Mouse (Mus musculus) spleen, adult 2 months (tissue): Measurements from ENCODE around the gene Zfp14. TPM values are rescaled to one million over a fixed set of nuclear protein-coding genes. Genes with fewer than 3 reads are reported as not detected.

ENCODE experiments used
- DNase-seq, 2 experiments: peaks; one replicate each; pipeline versions ENCODE4 v3.0.0 to v3.0.0-alpha.2; 2012 to 2021; ENCODE audit warnings: low spot score in 2 of 2, low read depth in 1 of 2
- H3K27ac ChIP-seq: fragments of 200-500 bp; 2 replicates; pipeline ENCODE4 v1.5.1; 2012; ENCODE audit warnings: low read length, inconsistent platforms; ENCODE audit not compliant: insufficient read depth
- H3K27me3 ChIP-seq: fragments of 200-500 bp; 2 replicates; pipeline ENCODE4 v1.6.1; 2012; ENCODE audit warnings: mild to moderate bottlenecking, moderate library complexity, low read length, inconsistent platforms; ENCODE audit not compliant: control insufficient read depth, insufficient read depth
- H3K36me3 ChIP-seq: fragments of 200-500 bp; 2 replicates; pipeline ENCODE4 v1.6.1; 2012; ENCODE audit warnings: mild to moderate bottlenecking, low read length, inconsistent platforms; ENCODE audit not compliant: control insufficient read depth, insufficient read depth
- H3K4me1 ChIP-seq: fragments of 200-500 bp; 2 replicates; pipeline ENCODE4 v1.6.1; 2011; ENCODE audit warnings: inconsistent platforms; ENCODE audit not compliant: control insufficient read depth, insufficient read depth, insufficient read length
- H3K4me3 ChIP-seq: fragments of 200-500 bp; 2 replicates; pipeline ENCODE4 v1.5.1; 2011; ENCODE audit warnings: mild to moderate bottlenecking, inconsistent platforms; ENCODE audit not compliant: insufficient read depth, insufficient read length; ENCODE audit errors: extremely low read depth
- CTCF ChIP-seq: fragments of 200-500 bp; IDR thresholded peaks from 2 replicates; pipeline ENCODE4 v1.5.1; 2011; ENCODE audit warnings: mild to moderate bottlenecking, inconsistent platforms; ENCODE audit not compliant: insufficient read depth, insufficient read length, insufficient replicate concordance; ENCODE audit errors: extremely low read depth
- POLR2A ChIP-seq: fragments of 200-500 bp; IDR thresholded peaks from 2 replicates; pipeline ENCODE4 v1.6.1; 2011; ENCODE audit warnings: low read depth, low read length, inconsistent platforms
- WGBS: fragments of 180-500 bp; shearing (Covaris S2); methylation state at CpG from one replicate; pipeline ENCODE4 v1.1.7; 2018; 5-methylcytosine and 5-hydroxymethylcytosine counted together
- polyA plus RNA-seq: library from polyadenylated mRNA; depleted of rRNA; stranded (reverse); fragments of >200 nt; gene quantifications from 2 replicates; pipeline ENCODE4 v1.2.3, GENCODE M21; 2012

Zfp14 gene
- polyA plus RNA-seq, 1 experiment = 1.1 TPM

GRCm38 (mm10) chr7:30062478-30062877 lies 11.3 kb upstream of the Zfp14 start:
- no peak for DNase-seq
- Histone ChIP-seq H3K4me1 (no peaks in the 10 kb centered on the region), H3K27me3 (no peaks in the 10 kb centered on the region), H3K36me3 (peaks cover 19% of the 10 kb centered on the region), H3K4me3 (no peak overlapping the region), H3K27ac (no peak overlapping the region)
- WGBS = 90% methylated on average over 5 of the region's 5 CpGs
- TF ChIP-seq CTCF = no peak
- TF ChIP-seq POLR2A = no peak

- WGBS = 93% methylated on average over 6 of the region's 6 CpGs
- H3K27ac ChIP-seq = no peak overlapping the region
- H3K36me3 ChIP-seq = peaks cover 21% of the 10 kb centered on the region
- H3K4me1 ChIP-seq = no peaks in the 10 kb centered on the region
- TF ChIP-seq CTCF (no peak), POLR2A (no peak)
- H3K4me3 ChIP-seq = no peak overlapping the region
- DNase-seq = no peak
- H3K27me3 ChIP-seq = no peaks in the 10 kb centered on the region
These were observed 9.2 kb upstream of the Zfp14 start for GRCm38 (mm10) chr7:30060341-30060740.

GRCm38 (mm10) chr7:30053591-30053990 lies 2.4 kb upstream of the Zfp14 start:
- 34% methylated on average over 3 of the region's 3 CpGs for WGBS
- H3K4me1 ChIP-seq = no peaks in the 10 kb centered on the region
- H3K36me3 ChIP-seq = peaks cover 5% of the 10 kb centered on the region
- H3K27ac ChIP-seq = no peak overlapping the region
- TF ChIP-seq CTCF = no peak
- TF ChIP-seq POLR2A = no peak
- DNase-seq = no peak
- H3K4me3 ChIP-seq = no peak overlapping the region
- H3K27me3 ChIP-seq = no peaks in the 10 kb centered on the region

DNA sequence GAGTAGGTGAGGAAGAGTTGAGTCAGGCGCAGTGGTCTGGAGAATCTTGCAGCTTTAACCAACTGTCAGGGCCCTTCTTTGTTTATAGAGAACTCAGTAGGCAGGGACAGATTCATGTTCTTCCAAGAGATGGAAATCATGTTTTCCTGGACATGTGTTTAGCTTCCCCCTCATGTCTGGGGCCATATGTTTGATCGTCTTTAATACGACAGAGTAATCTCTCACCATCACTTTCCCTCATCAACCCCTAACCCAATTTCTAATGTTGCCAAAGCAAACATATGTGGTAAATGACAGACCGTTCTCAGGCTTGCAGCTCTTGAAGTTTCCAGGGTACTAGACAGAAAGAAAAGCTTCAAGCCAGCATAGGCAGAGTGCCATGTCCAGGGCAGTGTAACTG lies 3.1 kb downstream of the Zfp14 start:
- no peaks in the 10 kb centered on the region for H3K27me3 ChIP-seq
- no peak overlapping the region for H3K4me3 ChIP-seq
- no peak for DNase-seq
- no peak overlapping the region for H3K27ac ChIP-seq
- H3K4me1 ChIP-seq = peaks cover 5% of the 10 kb centered on the region; the same call in 1 of the 2 replicates
- 93% methylated on average over 4 of the region's 4 CpGs for WGBS
- no peaks in the 10 kb centered on the region for H3K36me3 ChIP-seq
- no peak for TF ChIP-seq POLR2A
- TF ChIP-seq CTCF = no peak

- TF ChIP-seq POLR2A = no peak
- TF ChIP-seq CTCF = no peak
- Histone ChIP-seq H3K36me3 (no peaks in the 10 kb centered on the region), H3K4me1 (peaks cover 5% of the 10 kb centered on the region; the same call in 1 of the 2 replicates), H3K4me3 (no peak overlapping the region), H3K27ac (no peak overlapping the region), H3K27me3 (no peaks in the 10 kb centered on the region)
- 44% methylated on average over 9 of the region's 9 CpGs for WGBS
- DNase-seq = no peak
These were observed 6.8 kb downstream of the Zfp14 start for GRCm38 (mm10) chr7:30044354-30044753.

GRCm38 (mm10) chr7:30034331-30034730 lies 16.8 kb downstream of the Zfp14 start:
- H3K27me3 ChIP-seq = no peaks in the 10 kb centered on the region
- H3K4me3 ChIP-seq = no peak overlapping the region
- H3K36me3 ChIP-seq = peaks cover 6% of the 10 kb centered on the region
- TF ChIP-seq POLR2A = no peak
- TF ChIP-seq CTCF = no peak
- no peak overlapping the region for H3K27ac ChIP-seq
- DNase-seq = no peak
- WGBS = 94% methylated on average over 12 of the region's 12 CpGs
- H3K4me1 ChIP-seq = no peaks in the 10 kb centered on the region

DNA sequence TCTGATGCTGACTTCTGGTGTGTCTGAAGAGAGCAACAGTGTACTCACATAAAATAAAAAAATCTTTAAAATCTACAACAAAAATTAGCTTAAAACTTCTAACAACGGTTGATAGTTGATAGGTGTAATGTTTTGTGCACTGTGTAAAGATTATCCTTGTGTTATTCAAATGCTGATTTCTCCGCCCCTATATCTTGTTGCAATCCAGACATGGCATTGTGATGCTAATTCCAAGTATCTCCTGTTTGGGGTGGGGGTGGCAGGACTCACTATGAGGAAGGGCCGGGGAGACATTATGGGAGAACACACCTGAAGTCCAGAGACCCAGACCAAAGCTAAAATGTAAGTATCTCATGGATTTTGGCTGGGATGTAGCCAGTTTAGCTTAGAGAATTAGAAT lies 19.8 kb downstream of the Zfp14 start:
- Histone ChIP-seq H3K4me1 (no peaks in the 10 kb centered on the region), H3K27ac (no peak overlapping the region), H3K36me3 (no peaks in the 10 kb centered on the region), H3K4me3 (no peak overlapping the region), H3K27me3 (no peaks in the 10 kb centered on the region)
- TF ChIP-seq CTCF (no peak), POLR2A (no peak)
- no peak for DNase-seq
- WGBS = 85% methylated on average over 3 of the region's 3 CpGs
